Mouse (Mus musculus): Measurements from ENCODE around the gene Gucy2e.

The Gucy2e gene

GRCm38 (mm10) chr11:69235285-69236060 is 1.4 kb downstream of the Gucy2e start:
- peak; percentile 24 to 45 for DNase-seq

- no peak for DNase-seq
Measured at GRCm38 (mm10) chr11:69233141-69233540, 3.7 kb downstream of the Gucy2e start.

GRCm38 (mm10) chr11:69230420-69230819 is 6.4 kb downstream of the Gucy2e start:
- DNase-seq = no peak

GRCm38 (mm10) chr11:69225715-69226114 is 11.1 kb downstream of the Gucy2e start:
- no peak for DNase-seq

- DNase-seq = no peak
Measured at GRCm38 (mm10) chr11:69223101-69223500, 13.7 kb downstream of the Gucy2e start.

- no peak for DNase-seq
Measured at GRCm38 (mm10) chr11:69221070-69221469, 15.8 kb downstream of the Gucy2e start.

GRCm38 (mm10) chr11:69218661-69219060 is 18.2 kb downstream of the Gucy2e start:
- no peak for DNase-seq

GRCm38 (mm10) chr11:69217411-69217810 is 19.4 kb downstream of the Gucy2e start:
- no peak for DNase-seq

GRCm38 (mm10) chr11:69211431-69211830 is 25.4 kb downstream of the Gucy2e start:
- DNase-seq = no peak

- DNase-seq = no peak
Measured at GRCm38 (mm10) chr11:69202469-69203230, 34.2 kb downstream of the Gucy2e start.

GRCm38 (mm10) chr11:69200231-69200630 is 36.6 kb downstream of the Gucy2e start:
- no peak for DNase-seq

GRCm38 (mm10) chr11:69199251-69199650 is 37.6 kb downstream of the Gucy2e start:
- DNase-seq = no peak

- DNase-seq = no peak
Measured at GRCm38 (mm10) chr11:69197743-69198142, 39.1 kb downstream of the Gucy2e start, which contains the start of gene Alox8. Alox8 (minus strand) TSS chr11:69197843.

GRCm38 (mm10) chr11:69197194-69197593 is 39.6 kb downstream of the Gucy2e start:
- DNase-seq = no peak

- no peak for DNase-seq
Measured at GRCm38 (mm10) chr11:69196766-69197165, 40.1 kb downstream of the Gucy2e start.

GRCm38 (mm10) chr11:69192840-69193239 is 44.0 kb downstream of the Gucy2e start:
- no peak for DNase-seq

- no peak for DNase-seq
Measured at GRCm38 (mm10) chr11:69185936-69186335, 50.9 kb downstream of the Gucy2e start.

- DNase-seq = no peak
Measured at GRCm38 (mm10) chr11:69185031-69185430, 51.8 kb downstream of the Gucy2e start.

GRCm38 (mm10) chr11:69180120-69180519 is 56.7 kb downstream of the Gucy2e start:
- no peak for DNase-seq

- DNase-seq = no peak
Measured at GRCm38 (mm10) chr11:69179512-69179911, 57.3 kb downstream of the Gucy2e start.

- DNase-seq = no peak
Measured at GRCm38 (mm10) chr11:69178525-69178924, 58.3 kb downstream of the Gucy2e start.

GRCm38 (mm10) chr11:69174722-69175121 is 62.1 kb downstream of the Gucy2e start:
- DNase-seq = no peak

GRCm38 (mm10) chr11:69172606-69173005 is 64.2 kb downstream of the Gucy2e start:
- DNase-seq = no peak

- DNase-seq = peak in 1 of 2 experiments; percentile 10
Measured at GRCm38 (mm10) chr11:69171626-69172025, 65.2 kb downstream of the Gucy2e start.

Measured in thymus, adult 18-20 months (tissue).